Mouse (Mus musculus) left cerebral cortex, adult 11 months (tissue): ENCODE data around the gene Yy2.

Experiments
- DNase-seq: peaks from one replicate; pipeline ENCODE4 v3.0.0; 2022; ENCODE audit warnings: low spot score

The Yy2 gene

DNA sequence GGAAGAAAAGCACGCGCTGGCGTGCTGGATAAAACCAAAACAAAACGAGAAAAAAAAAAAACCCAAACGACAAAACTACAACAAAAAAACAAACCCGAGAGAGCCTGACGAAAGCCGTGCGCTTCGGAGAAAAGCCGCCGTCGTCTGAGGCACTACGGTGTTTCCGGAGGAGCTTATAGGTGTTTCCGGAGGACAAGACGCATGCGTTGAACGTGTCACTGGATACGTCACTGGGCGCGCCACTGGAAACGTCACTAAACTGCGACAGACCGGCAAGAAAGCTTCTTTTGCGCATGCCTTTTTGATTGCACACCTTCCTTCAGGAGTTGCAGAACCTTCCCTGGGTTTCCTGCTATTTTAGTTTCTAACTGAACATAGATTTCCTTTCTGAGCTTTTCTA, at the start of gene Yy2:
TSS of gene Yy2 (minus strand) at position 146 of the 400 bp plus-strand sequence.
- DNase-seq = no peak

DNA sequence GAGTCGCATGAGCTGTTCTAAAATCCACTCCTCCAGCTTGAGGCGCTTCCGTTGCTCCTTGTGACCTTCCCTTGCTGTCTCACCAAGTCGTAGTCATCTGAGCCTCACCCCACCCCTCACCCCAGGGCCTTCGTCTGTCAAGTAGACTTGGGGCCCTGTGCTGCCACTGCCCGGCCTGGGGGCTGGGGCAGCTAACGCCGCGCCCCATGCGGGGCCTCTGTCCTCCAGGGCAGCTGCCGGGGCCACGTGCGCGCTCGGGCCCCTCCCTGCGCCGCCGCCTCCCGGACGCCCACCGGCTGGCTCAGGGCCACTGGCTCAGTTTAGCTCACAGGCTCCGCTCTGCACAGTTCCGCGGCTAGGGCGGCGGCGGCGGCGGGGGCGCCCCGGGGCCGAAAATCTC, 44.1 kb upstream of the Yy2 start:
- no peak for DNase-seq

DNA sequence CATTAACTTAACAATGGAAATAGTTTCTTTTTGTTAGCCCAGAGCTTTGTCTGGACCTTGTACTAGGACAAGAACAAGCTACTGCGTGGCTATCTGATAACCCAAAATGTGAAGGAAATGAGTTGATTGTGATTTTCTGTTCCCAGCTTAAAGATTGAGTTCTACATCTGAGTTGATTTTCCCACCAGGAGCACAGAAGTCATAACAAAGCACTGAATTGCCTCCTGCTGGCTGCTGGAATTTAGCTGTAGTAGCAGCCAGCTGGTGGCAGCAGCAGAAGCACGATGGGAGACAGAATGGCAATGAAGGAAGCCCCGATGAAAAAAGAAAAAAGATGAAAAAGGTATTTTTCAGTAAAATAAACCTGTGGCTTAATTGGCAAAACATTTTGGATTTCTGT, 32.7 kb upstream of the Yy2 start:
- DNase-seq = no peak

DNA sequence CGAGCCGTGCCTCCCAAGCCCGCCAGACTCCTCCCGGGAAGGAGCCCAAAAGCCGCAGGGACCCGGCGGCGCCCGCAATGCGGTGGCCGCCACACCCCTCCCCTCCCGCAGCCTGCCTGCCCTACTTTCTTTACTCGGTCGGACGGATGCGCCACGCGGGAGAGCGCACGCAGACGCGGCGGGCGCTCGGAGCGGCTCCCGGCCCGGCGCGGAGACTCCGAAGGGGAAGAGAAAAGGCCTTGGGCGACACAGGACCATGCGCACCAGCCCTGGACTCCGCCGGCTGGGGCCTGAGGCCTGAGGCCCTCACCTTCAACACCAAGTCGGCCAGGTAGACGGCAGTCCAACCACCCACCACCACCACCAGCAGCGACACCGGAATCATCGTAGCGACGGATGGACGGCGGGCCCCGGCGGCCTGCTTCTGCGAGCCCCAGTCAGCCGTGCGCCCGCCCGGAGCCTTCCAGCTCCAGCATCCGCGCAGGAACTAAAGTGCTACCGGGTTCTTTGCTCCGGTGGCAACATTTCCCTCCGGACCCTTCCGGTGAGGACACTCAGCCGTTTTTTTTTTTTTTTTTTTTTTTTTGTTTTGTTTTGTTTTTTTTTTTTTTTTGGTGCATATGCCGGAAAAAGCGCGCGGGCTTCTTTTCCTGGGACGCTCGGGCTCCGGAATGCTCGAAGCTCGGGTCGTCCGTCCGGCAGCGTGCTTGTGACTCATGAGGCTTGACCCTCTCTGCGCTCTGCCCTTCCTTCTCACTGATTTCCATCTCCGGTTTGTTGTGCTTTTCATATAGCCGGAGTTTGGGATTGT, 29.6 kb upstream of the Yy2 start, which contains the start of gene Mbtps2:
TSS of gene Mbtps2 (minus strand) at position 530 of the 811 bp plus-strand sequence.
- DNase-seq = no peak

DNA sequence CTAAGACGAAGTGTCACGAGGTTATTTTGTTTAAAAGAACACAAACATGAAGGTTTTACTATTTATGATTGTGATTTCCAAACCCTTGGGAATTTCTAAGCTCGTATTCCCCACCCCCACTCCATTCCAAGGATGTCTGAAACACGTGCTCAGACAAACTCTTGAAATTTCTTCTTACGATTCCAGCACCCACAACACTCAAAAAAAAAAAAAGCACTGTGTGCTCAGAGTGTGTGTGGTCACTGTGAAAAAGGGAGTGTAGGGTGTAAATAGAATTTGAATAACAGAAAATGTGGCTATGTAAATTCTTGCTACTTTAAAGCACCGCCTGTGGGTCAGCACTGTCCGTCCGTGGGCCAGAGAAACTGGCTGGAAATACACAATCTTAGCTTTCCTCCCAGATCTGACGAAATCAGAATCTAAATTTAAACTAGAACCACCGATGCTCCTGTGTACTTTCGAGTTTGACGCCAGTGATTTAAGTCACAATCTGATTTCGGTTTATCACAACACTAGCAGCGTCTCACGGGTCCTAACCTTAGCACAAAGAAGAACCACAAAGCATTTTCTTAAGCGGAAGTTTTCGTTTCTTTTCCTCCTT, 28.9 kb upstream of the Yy2 start:
- DNase-seq = no peak

DNA sequence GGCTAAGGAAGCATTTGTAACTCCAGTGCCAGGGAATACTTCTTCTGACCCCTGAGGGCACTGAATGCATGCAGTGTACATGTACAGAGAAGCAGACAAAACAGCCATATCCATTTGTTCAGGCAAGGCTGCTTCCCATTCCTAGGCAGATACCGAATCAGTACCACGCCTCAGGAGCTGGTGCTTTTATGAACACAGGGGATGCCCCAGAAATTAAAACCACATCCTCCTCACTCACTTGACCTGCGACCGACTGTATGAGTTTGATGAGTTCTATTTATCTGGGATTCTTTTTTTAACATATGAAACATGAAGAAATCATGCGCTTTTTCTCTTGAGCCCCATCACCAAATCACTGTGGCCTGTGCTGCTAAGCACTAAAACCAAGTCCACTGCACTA, 28.0 kb upstream of the Yy2 start:
- no peak for DNase-seq

DNA sequence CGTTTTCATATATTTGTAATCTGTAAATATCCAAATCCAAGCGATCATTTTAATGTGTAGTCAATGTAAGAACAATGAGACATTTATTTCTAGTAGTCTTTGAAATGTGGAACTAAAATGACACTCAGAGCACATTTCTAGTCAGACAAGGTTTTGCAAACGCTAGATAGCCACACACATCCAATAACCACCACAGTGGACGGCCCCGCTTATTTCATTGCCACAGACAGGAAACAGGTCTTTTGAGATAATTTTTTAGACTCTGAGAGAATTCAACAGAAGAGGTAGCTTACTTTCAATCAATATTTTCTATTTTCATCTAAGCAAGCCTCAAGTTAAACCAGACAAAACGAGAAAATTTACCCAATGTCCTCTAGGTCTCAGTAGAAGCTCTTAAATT, 27.1 kb upstream of the Yy2 start:
- no peak for DNase-seq

DNA sequence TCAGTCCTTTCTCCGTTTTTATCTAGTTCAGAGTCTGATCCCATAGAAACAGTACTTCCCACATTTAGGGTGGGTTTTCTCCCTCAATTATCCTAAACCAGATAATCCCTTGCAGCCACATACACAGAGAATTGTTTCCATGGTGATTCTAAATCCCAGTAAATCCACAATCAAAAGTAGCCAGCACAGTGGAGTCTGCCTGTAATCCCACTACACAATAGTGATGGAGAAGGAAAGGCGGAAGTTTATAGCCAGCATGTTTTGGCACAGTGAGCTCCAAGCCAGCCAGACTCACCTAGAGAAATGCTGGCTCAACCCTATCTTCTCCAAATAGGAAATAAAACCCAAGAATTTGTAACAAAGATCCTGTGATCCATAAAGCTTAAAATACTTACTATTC, 25.8 kb upstream of the Yy2 start:
- DNase-seq = no peak

DNA sequence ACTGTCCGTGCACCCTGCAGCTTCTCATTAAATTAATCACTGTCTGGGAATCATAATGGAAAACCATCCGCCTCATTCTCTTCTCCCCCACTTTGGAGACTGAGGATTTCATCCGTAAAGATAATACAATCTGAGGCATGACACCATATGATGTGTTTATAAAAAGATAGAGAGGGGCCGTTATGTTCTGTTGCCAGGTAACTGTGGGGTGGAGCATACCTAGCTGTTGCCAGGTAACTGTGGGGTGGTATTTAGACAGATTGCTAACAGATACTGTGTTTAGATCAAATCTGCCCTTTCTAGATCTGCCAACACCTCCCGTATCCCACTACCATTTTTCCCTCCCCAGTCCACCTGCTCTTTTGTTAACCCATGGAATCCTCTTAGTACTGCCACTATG, 18.2 kb upstream of the Yy2 start:
- no peak for DNase-seq

DNA sequence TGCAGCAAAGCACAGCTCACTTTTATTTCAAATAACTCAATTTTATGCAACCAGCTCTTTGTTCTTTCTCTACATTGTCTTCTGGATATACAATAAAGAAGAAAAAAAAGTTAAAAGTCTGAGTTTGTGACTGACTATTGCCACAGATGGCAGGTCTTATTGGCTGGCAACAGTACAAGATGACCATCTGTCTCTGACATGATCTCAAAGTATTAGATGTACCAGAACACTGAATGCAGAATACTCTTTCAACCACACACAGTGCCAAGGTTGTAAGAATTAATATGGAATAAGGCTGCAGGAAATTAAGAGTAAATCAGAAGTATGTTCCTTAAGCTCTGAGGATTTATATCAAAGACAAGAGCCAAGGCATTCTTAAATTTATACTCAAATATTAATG, 17.6 kb upstream of the Yy2 start:
- no peak for DNase-seq

DNA sequence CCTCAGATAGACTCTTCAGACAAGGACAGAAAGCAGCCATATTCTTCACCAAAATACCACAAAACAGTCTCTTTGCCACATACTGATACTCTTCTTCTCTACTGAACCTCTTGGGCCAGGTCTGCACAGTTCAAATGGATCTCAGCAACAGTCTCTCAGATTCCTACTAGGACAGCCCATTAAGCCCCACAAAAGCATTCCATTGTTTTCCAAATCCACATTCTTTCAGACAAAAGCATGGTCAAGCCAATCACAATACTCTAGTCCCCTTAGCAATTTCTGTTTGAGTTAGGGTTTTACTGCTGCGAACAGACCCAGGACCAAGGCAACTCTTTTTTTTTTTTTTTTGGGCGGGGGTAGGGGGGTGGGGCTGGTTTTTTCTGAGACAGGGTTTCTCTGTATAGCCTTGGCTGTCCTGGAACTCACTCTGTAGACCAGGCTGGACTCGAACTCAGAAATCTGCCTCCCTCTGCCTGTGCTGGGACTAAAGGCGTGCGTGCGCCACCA, 10.4 kb upstream of the Yy2 start:
- DNase-seq = no peak

DNA sequence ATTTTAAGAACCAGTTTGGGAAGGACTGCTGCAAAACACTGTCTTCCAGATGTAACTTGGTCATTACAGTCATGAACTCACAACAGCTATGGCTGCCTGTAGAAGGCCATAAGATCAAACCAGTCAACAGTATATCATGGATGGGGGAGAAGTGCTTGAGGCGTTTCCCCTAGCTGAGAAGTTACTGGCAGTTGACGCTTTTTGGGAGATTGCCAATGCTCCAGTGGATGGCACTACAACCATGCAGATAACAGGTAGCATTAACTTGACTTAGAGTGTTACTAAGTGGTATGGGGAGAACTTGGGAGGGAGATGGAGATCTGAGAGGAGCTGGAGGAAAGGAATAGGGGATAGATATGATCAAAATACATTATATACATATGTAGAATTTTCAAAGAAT, 5.9 kb upstream of the Yy2 start:
- DNase-seq = no peak

DNA sequence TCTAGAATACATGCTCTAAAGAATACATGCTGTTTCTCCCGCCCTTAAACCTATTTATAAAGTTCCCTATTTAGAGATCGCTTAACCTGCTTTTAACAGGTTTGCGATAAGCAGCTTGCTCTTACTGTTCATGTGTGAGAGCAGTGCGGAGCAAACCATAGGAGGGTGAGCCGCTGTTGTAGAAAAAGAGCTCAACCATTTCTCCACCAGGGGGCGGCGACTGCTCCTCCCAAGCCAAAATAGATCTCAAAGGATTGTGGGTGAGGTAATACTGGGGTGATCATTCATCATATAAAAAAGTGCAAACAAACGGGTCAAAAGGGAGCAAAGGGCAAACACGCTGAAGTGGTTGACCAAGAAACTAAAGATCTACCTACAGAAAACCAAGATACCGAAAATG, 5.0 kb downstream of the Yy2 start:
- no peak for DNase-seq

DNA sequence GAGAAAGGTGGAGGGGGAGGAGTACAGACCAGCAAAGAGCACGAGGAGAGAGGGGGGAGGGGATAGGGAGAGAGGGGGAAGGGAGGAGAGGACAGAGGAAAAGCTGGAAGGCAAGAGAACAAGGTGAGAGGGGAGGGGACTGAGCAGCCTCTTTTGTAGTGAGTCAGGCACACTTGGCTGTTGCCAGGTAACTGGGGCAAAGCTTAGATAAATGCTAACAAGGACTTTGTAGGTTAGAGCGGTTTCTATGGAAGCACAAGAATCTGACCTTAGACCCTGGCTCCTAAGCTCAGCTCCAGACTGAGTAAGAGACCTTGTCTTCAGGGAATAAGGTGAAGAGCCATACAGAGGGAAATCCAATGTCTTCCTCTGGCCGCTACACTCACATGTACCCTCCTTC, 21.7 kb downstream of the Yy2 start:
- DNase-seq = no peak
